Comparison of ENCODE assay signal across 8 mouse cellular contexts in the genomic region with DNA sequence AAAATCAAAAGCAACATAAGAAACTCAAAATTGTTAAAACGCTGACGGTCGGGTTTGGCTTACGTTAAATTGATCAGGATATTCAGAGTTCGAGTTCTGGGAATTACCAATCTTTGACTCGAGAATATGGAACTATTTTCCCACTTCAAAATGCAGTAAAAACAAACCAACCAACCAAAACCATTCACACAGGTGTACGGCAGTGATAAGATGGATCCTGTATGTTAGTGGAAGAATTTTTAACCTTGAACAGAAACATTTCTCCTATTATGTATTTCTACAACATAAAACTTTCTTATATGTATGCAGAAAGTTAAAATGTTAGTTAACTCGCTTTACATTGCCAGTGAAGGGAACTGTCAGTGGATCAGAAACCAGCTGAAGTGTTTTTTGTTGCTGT. TPM values are rescaled to one million over a fixed set of nuclear protein-coding genes. Genes with fewer than 3 reads are reported as not detected.
DNase-seq lines count a peak whose midpoint lies in the region; ATAC-seq and TF ChIP-seq lines count a peak whose summit lies in the region.

No protein-coding gene starts in this region.

- no peaks in the 10 kb centered on the region for H3K9me3 ChIP-seq in CH12.LX (replicated peaks; ENCODE audit: low read length)
- no peaks in the 10 kb centered on the region for H3K9me3 ChIP-seq in forebrain, embryonic 13.5 days (replicated peaks)
- no peaks in the 10 kb centered on the region for H3K9me3 ChIP-seq in liver, embryonic 13.5 days (replicated peaks)

- no peak for TF ChIP-seq POLR2A in heart, adult 2 months (IDR thresholded peaks at IDR 0.05; ENCODE audit: insufficient read depth, low read depth, low read length)
- no peak for TF ChIP-seq POLR2A in CH12.LX (IDR thresholded peaks at IDR 0.05; ENCODE audit: low read depth, low read length)

- intact Hi-C loops in heart, adult 2 months (cut with DNase I): no loop called here
- intact Hi-C loops in heart, postnatal 25 days (cut with DNase I): no loop called here

- no peaks in the 10 kb centered on the region for H3K79me2 ChIP-seq in heart, adult 2 months (replicated peaks; ENCODE audit: control insufficient read depth, insufficient read depth, low read length)
- H3K79me2 ChIP-seq in CH12.LX (replicated peaks; ENCODE audit: control insufficient read depth, extremely low read depth, insufficient read depth, poor library complexity, severe bottlenecking): no peaks in the 10 kb centered on the region; the same call in 1 of the 2 replicates

- 82% methylated on average over 8 of the region's 8 CpGs for WGBS in heart, adult 2 months
- WGBS in forebrain, embryonic 13.5 days: 85% methylated on average over 8 of the region's 8 CpGs
- WGBS in liver, embryonic 13.5 days (ENCODE audit: insufficient replicate concordance): 50% methylated on average over 8 of the region's 8 CpGs

- TF ChIP-seq RAD21 in CH12.LX (IDR thresholded peaks at IDR 0.05; ENCODE audit: low read depth, low read length): no peak

- TF ChIP-seq EP300 in heart, adult 2 months (IDR thresholded peaks at IDR 0.05; ENCODE audit: insufficient read depth, low read depth, low read length): no peak
- no peak for TF ChIP-seq EP300 in CH12.LX (IDR thresholded peaks at IDR 0.05; ENCODE audit: low read length)

- no peak for TF ChIP-seq CTCF in heart, adult 2 months (IDR thresholded peaks at IDR 0.05)
- no peak for TF ChIP-seq CTCF in CH12.LX (conservative IDR thresholded peaks at IDR 0.05 in 1 of 2, IDR thresholded peaks at IDR 0.05 in 1 of 2; ENCODE audit: low read depth in 2 of 2, low read length in 2 of 2)

- dilution Hi-C loops in CH12.LX (cut with MboI; ENCODE audit: extremely low pct_ligation_motif_present, extremely low pct_unique_long_range_greater_than_20kb, low sequenced_read_pairs): no loop called here

- peak overlapping the region; percentile 44 for H3K4me2 ChIP-seq in CH12.LX (ENCODE audit: insufficient read depth, low read depth, poor library complexity, severe bottlenecking)
- H3K4me2 ChIP-seq in forebrain, embryonic 13.5 days: peak overlapping the region; percentile 93
- H3K4me2 ChIP-seq in liver, embryonic 13.5 days: peak overlapping the region; percentile 90

- peak overlapping the region; percentile 83 for H3K4me3 ChIP-seq in heart, adult 2 months
- H3K4me3 ChIP-seq in CH12.LX (replicated peaks in 1 of 3; ENCODE audit: low read depth in 2 of 3, low read length in 2 of 3, poor library complexity in 1 of 3): peak overlapping the region; percentile 67 to 87 (median 74)
- H3K4me3 ChIP-seq in forebrain, embryonic 13.5 days: peak overlapping the region; percentile 74
- peak overlapping the region; percentile 73 for H3K4me3 ChIP-seq in liver, embryonic 13.5 days (replicated peaks)

- H3K27ac ChIP-seq in heart, adult 2 months: no peak overlapping the region; the same call in 1 of the 2 replicates
- H3K27ac ChIP-seq in CH12.LX (ENCODE audit: insufficient read depth, low read depth): no peak overlapping the region
- H3K27ac ChIP-seq in forebrain, embryonic 13.5 days: no peak overlapping the region
- H3K27ac ChIP-seq in liver, embryonic 13.5 days: peak overlapping the region; percentile 60

- DNase-seq in heart, adult 2 months: no peak
- DNase-seq in heart, postnatal 25 days (ENCODE audit: low spot score): no peak
- no peak for DNase-seq in CH12.LX (ENCODE audit: extremely low read depth)
- no peak for DNase-seq in liver, embryonic 13.5 days
- no peak for DNase-seq in urinary bladder, postnatal 4 days (ENCODE audit: low spot score in 2 of 2)
- no peak for DNase-seq in adrenal gland, adult (ENCODE audit: inconsistent age in 2 of 2, low spot score in 1 of 2)
- DNase-seq in layer of hippocampus, adult 18-20 months (ENCODE audit: low spot score in 2 of 2): no peak

- in situ Hi-C loops in CH12.LX (cut with MboI; ENCODE audit: low pct_ligation_motif_present, low pct_unique_long_range_greater_than_20kb, low sequenced_read_pairs): no loop called here

- no peaks in the 10 kb centered on the region; the same call in 1 of the 2 replicates for H3K4me1 ChIP-seq in heart, adult 2 months (ENCODE audit: control insufficient read depth, insufficient read depth, low read length)
- H3K4me1 ChIP-seq in CH12.LX (ENCODE audit: control insufficient read depth in 1 of 2, insufficient read depth in 2 of 2): peaks cover 6 to 21% of the 10 kb centered on the region in 2 experiments
- peaks cover 44% of the 10 kb centered on the region for H3K4me1 ChIP-seq in forebrain, embryonic 13.5 days
- peaks cover 34% of the 10 kb centered on the region for H3K4me1 ChIP-seq in liver, embryonic 13.5 days (replicated peaks)

- H3K27me3 ChIP-seq in heart, adult 2 months (ENCODE audit: control insufficient read depth, insufficient read depth, low read length): no peaks in the 10 kb centered on the region
- no peaks in the 10 kb centered on the region for H3K27me3 ChIP-seq in CH12.LX (replicated peaks)
- no peaks in the 10 kb centered on the region for H3K27me3 ChIP-seq in forebrain, embryonic 13.5 days
- H3K27me3 ChIP-seq in liver, embryonic 13.5 days: no peaks in the 10 kb centered on the region

- no peak for ATAC-seq in forebrain, embryonic 13.5 days
- no peak for ATAC-seq in liver, embryonic 13.5 days (ENCODE audit: low read depth)

- no peak overlapping the region for H3K9ac ChIP-seq in heart, adult 2 months (ENCODE audit: low read depth, low read length)
- H3K9ac ChIP-seq in CH12.LX (ENCODE audit: insufficient read depth, low read depth): peak overlapping the region; percentile 44
- H3K9ac ChIP-seq in forebrain, embryonic 13.5 days: peak overlapping the region; percentile 87
- peak overlapping the region; percentile 81 for H3K9ac ChIP-seq in liver, embryonic 13.5 days

- peaks cover 4% of the 10 kb centered on the region; the same call in 1 of the 2 replicates for H3K36me3 ChIP-seq in heart, adult 2 months (ENCODE audit: control insufficient read depth, insufficient read depth, low read length)
- H3K36me3 ChIP-seq in CH12.LX (replicated peaks in 1 of 2; ENCODE audit: control insufficient read depth in 1 of 2, insufficient read depth in 1 of 2, low read length in 1 of 2): peaks cover 10 to 37% of the 10 kb centered on the region in 2 experiments
- H3K36me3 ChIP-seq in forebrain, embryonic 13.5 days (ENCODE audit: poor library complexity, severe bottlenecking): peaks cover 27% of the 10 kb centered on the region
- H3K36me3 ChIP-seq in liver, embryonic 13.5 days: peaks cover 28% of the 10 kb centered on the region

TF ChIP-seq in CH12.LX, 34 proteins besides CTCF, POLR2A, EP300 and RAD21:
- TF ChIP-seq HCFC1 (IDR thresholded peaks at IDR 0.05; ENCODE audit: low read depth, low read length): no peak
- TF ChIP-seq USF2 (conservative IDR thresholded peaks at IDR 0.05; ENCODE audit: low read depth, low read length): no peak
- TF ChIP-seq MXI1 (IDR thresholded peaks at IDR 0.05; ENCODE audit: low read depth, low read length): no peak
- TF ChIP-seq BHLHE40 (IDR thresholded peaks at IDR 0.05; ENCODE audit: low read depth, low read length): no peak
- no peak for TF ChIP-seq JUN (IDR thresholded peaks at IDR 0.05; ENCODE audit: insufficient read depth, low read depth, low read length)
- TF ChIP-seq PAX5 (IDR thresholded peaks at IDR 0.05; ENCODE audit: low read length): no peak
- TF ChIP-seq UBTF (IDR thresholded peaks at IDR 0.05; ENCODE audit: low read depth, low read length): no peak
- no peak for TF ChIP-seq MAZ (IDR thresholded peaks at IDR 0.05; ENCODE audit: low read depth, low read length)
- TF ChIP-seq TBP (conservative IDR thresholded peaks at IDR 0.05; ENCODE audit: low read depth, low read length): no peak
- no peak for TF ChIP-seq TCF12 (IDR thresholded peaks at IDR 0.05; ENCODE audit: low read depth, low read length)
- no peak for TF ChIP-seq ZC3H11A (IDR thresholded peaks at IDR 0.05; ENCODE audit: low read depth, low read length)
- no peak for TF ChIP-seq JUND (conservative IDR thresholded peaks at IDR 0.05; ENCODE audit: low read depth, low read length)
- no peak for TF ChIP-seq SIN3A (IDR thresholded peaks at IDR 0.05; ENCODE audit: low read length)
- no peak for TF ChIP-seq MAFK (IDR thresholded peaks at IDR 0.05; ENCODE audit: insufficient replicate concordance, low read length)
- TF ChIP-seq CHD1 (IDR thresholded peaks at IDR 0.05; ENCODE audit: low read depth, low read length): no peak
- no peak for TF ChIP-seq E2F4 (IDR thresholded peaks at IDR 0.05; ENCODE audit: insufficient replicate concordance, low read depth, low read length)
- TF ChIP-seq GABPA (IDR thresholded peaks at IDR 0.05; ENCODE audit: insufficient replicate concordance, low read depth, low read length): no peak
- no peak for TF ChIP-seq ETS1 (conservative IDR thresholded peaks at IDR 0.05; ENCODE audit: low read depth, low read length)
- TF ChIP-seq ZNF384 (IDR thresholded peaks at IDR 0.05; ENCODE audit: low read depth, low read length): no peak

RNA-seq across cellular contexts. Expression of gene Ankrd26, which starts 0.8 kb away (rescaled TPM):
- 1 to 10 TPM; 1.7 to 2.2 TPM for total RNA-seq in heart, adult 2 months (2021)
- polyA plus RNA-seq in heart, adult 2 months (2012; rRNA removed): 0.49 and 0.79 TPM in 2 replicates
- 1 to 10 TPM; 1.9 to 2.0 TPM for total RNA-seq in heart, postnatal 25 days (2021)
- 8.1 and 10.3 TPM in 2 replicates for total RNA-seq in CH12.LX (2012; rRNA removed)
- 5.2 and 6.1 TPM in 2 replicates for total RNA-seq in CH12.LX (2014; rRNA removed)
- polyA plus RNA-seq in CH12.LX (2012; ENCODE audit: insufficient read length, low read depth): 8.3 and 9.4 TPM in 2 replicates
- 25.0 and 25.8 TPM in 2 replicates for polyA plus RNA-seq in forebrain, embryonic 13.5 days (2015; fragmentation: Nextera tagmentation; extraction: Ambion mirVana)
- 8.0 and 9.0 TPM in 2 replicates for polyA plus RNA-seq in liver, embryonic 13.5 days (2015; fragmentation: Nextera tagmentation; extraction: Ambion mirVana)
- total RNA-seq in layer of hippocampus, adult 18-20 months (2021): 10 to 100 TPM; 10.1 to 10.2 TPM
